Mouse (Mus musculus): ENCODE results near the gene Rhob.

GRCm38 (mm10) chr12:8519431-8520160 is 19.8 kb upstream of the Rhob start:
- TF ChIP-seq CTCF (IDR thresholded peaks at IDR 0.05; ENCODE audit: borderline replicate concordance, control insufficient read depth, extremely low read depth, insufficient read depth, low read length, poor library complexity) (no peak), POLR2A (IDR thresholded peaks at IDR 0.05; ENCODE audit: control insufficient read depth, extremely low read depth, insufficient read depth, low read length, poor library complexity) (no peak)

All from thymus, adult 2 months (tissue).